Mouse (Mus musculus): ENCODE results near the gene Gm20777. TPM values are rescaled to one million over a fixed set of nuclear protein-coding genes. Genes with fewer than 3 reads are reported as not detected.
"Not testable (repeated sequence)": the region's sequence is repeated elsewhere in the genome, so short reads cannot be mapped to it uniquely, and the experiment has no call there.

The Gm20777 gene
- total RNA-seq (2014; rRNA removed): not detected in 2 replicates
- not detected in 2 replicates for polyA plus RNA-seq (2012; rRNA removed)

GRCm38 (mm10) chrY:10752350-10752749 is at the start of gene Gm20777:
Gm20777 (minus strand) TSS chrY:10752450.
- H3K9ac ChIP-seq (ENCODE audit: low read depth, low read length); H3K79me2 ChIP-seq (ENCODE audit: control insufficient read depth, insufficient read depth, low read length); DNase-seq (ENCODE audit: extremely low read depth, low read depth, low spot score); H3K4me1 ChIP-seq (ENCODE audit: control insufficient read depth, insufficient read depth, low read length); H3K4me3 ChIP-seq (ENCODE audit: insufficient read depth, low read depth, low read length); H3K36me3 ChIP-seq (ENCODE audit: control insufficient read depth, insufficient read depth, low read length); H3K27me3 ChIP-seq (ENCODE audit: control insufficient read depth, insufficient read depth, low read length); H3K27ac ChIP-seq (replicated peaks; ENCODE audit: insufficient read depth, low read depth, low read length): not testable (repeated sequence)

GRCm38 (mm10) chrY:10709551-10709950 is 42.7 kb downstream of the Gm20777 start:
- 42% methylated on average over 4 of the region's 5 CpGs for WGBS
- not testable (repeated sequence) for DNase-seq (ENCODE audit: extremely low read depth, low read depth, low spot score)

GRCm38 (mm10) chrY:10708761-10709160 is 43.5 kb downstream of the Gm20777 start:
- not testable (repeated sequence) for H3K4me1 ChIP-seq (ENCODE audit: control insufficient read depth, insufficient read depth, low read length); H3K27ac ChIP-seq (replicated peaks; ENCODE audit: insufficient read depth, low read depth, low read length); H3K4me3 ChIP-seq (ENCODE audit: insufficient read depth, low read depth, low read length); H3K9ac ChIP-seq (ENCODE audit: low read depth, low read length); H3K79me2 ChIP-seq (ENCODE audit: control insufficient read depth, insufficient read depth, low read length); H3K27me3 ChIP-seq (ENCODE audit: control insufficient read depth, insufficient read depth, low read length); H3K36me3 ChIP-seq (ENCODE audit: control insufficient read depth, insufficient read depth, low read length); DNase-seq (ENCODE audit: extremely low read depth, low read depth, low spot score)
- WGBS: 91% methylated on average over 30 of the region's 30 CpGs

More at GRCm38 (mm10) chrY:10709551-10709950, 42.7 kb downstream of the Gm20777 start:
- H3K9ac ChIP-seq (ENCODE audit: low read depth, low read length); H3K4me1 ChIP-seq (ENCODE audit: control insufficient read depth, insufficient read depth, low read length); H3K27me3 ChIP-seq (ENCODE audit: control insufficient read depth, insufficient read depth, low read length); H3K36me3 ChIP-seq (ENCODE audit: control insufficient read depth, insufficient read depth, low read length); H3K79me2 ChIP-seq (ENCODE audit: control insufficient read depth, insufficient read depth, low read length); H3K27ac ChIP-seq (replicated peaks; ENCODE audit: insufficient read depth, low read depth, low read length); H3K4me3 ChIP-seq (ENCODE audit: insufficient read depth, low read depth, low read length): not testable (repeated sequence)

GRCm38 (mm10) chrY:10708226-10708625 is 44.0 kb downstream of the Gm20777 start:
- not testable (repeated sequence) for H3K27ac ChIP-seq (replicated peaks; ENCODE audit: insufficient read depth, low read depth, low read length); H3K4me1 ChIP-seq (ENCODE audit: control insufficient read depth, insufficient read depth, low read length); H3K79me2 ChIP-seq (ENCODE audit: control insufficient read depth, insufficient read depth, low read length); H3K27me3 ChIP-seq (ENCODE audit: control insufficient read depth, insufficient read depth, low read length); H3K4me3 ChIP-seq (ENCODE audit: insufficient read depth, low read depth, low read length); H3K9ac ChIP-seq (ENCODE audit: low read depth, low read length); H3K36me3 ChIP-seq (ENCODE audit: control insufficient read depth, insufficient read depth, low read length); DNase-seq (ENCODE audit: extremely low read depth, low read depth, low spot score)
- WGBS: 83% methylated on average over 16 of the region's 16 CpGs

GRCm38 (mm10) chrY:10706686-10707085 is 45.6 kb downstream of the Gm20777 start:
- H3K4me1 ChIP-seq (ENCODE audit: control insufficient read depth, insufficient read depth, low read length); H3K27me3 ChIP-seq (ENCODE audit: control insufficient read depth, insufficient read depth, low read length); DNase-seq (ENCODE audit: extremely low read depth, low read depth, low spot score); H3K27ac ChIP-seq (replicated peaks; ENCODE audit: insufficient read depth, low read depth, low read length); H3K79me2 ChIP-seq (ENCODE audit: control insufficient read depth, insufficient read depth, low read length); H3K36me3 ChIP-seq (ENCODE audit: control insufficient read depth, insufficient read depth, low read length); H3K4me3 ChIP-seq (ENCODE audit: insufficient read depth, low read depth, low read length); H3K9ac ChIP-seq (ENCODE audit: low read depth, low read length): not testable (repeated sequence)
- 91% methylated on average over 7 of the region's 7 CpGs for WGBS

Other genes starting within 250 kb of the Gm20777 start
- gene Gm20737, start 216.4 kb downstream of the Gm20777 start, total RNA-seq (2014; rRNA removed): not detected in 2 replicates
- gene Gm20737, start 216.4 kb downstream of the Gm20777 start, polyA plus RNA-seq (2012; rRNA removed): not detected in 2 replicates
- gene Gm21775, start 199.0 kb downstream of the Gm20777 start, total RNA-seq (2014; rRNA removed): not detected in 2 replicates
- gene Gm21775, start 199.0 kb downstream of the Gm20777 start, polyA plus RNA-seq (2012; rRNA removed): not detected in 2 replicates
- gene Gm21900, start 136.1 kb downstream of the Gm20777 start, total RNA-seq (2014; rRNA removed): not detected in 2 replicates
- gene Gm21900, start 136.1 kb downstream of the Gm20777 start, polyA plus RNA-seq (2012; rRNA removed): not detected in 2 replicates